Mouse (Mus musculus) CD4-positive, CD25-positive, alpha-beta regulatory T cell, adult 4 months (primary cell): ENCODE results near the gene Mup20. TPM values are rescaled to one million over a fixed set of nuclear protein-coding genes. Genes with fewer than 3 reads are reported as not detected.
"Not testable (repeated sequence)": the region's sequence is repeated elsewhere in the genome, so short reads cannot be mapped to it uniquely, and the experiment has no call there.

ENCODE experiments used
- ATAC-seq: one replicate; pipeline ENCODE4 v1.8.0; 2017
- polyA plus RNA-seq, 2 experiments: library from polyadenylated mRNA; unstranded; fragments of 100-300 nt; shearing (Covaris generic); gene quantifications; one replicate each; pipeline ENCODE4 v1.2.1; 2017

Gene Mup20
- not detected for polyA plus RNA-seq

- ATAC-seq = not testable (repeated sequence)
Measured at GRCm38 (mm10) chr4:62054058-62054457, at the start of gene Mup20. TSS of gene Mup20 (minus strand) at chr4:62054158.

- ATAC-seq = not testable (repeated sequence)
Measured at GRCm38 (mm10) chr4:62103366-62103765, 49.4 kb upstream of the Mup20 start.

GRCm38 (mm10) chr4:62087953-62088352 lies 34.0 kb upstream of the Mup20 start:
- no peak for ATAC-seq

- ATAC-seq = no peak
Measured at GRCm38 (mm10) chr4:62087241-62087640, 33.3 kb upstream of the Mup20 start, which contains the start of gene Mup3. TSS of gene Mup3 (minus strand) at chr4:62087342.

GRCm38 (mm10) chr4:62082755-62083154 lies 28.8 kb upstream of the Mup20 start:
- no peak for ATAC-seq

- no peak for ATAC-seq
Measured at GRCm38 (mm10) chr4:62075126-62075525, 21.2 kb upstream of the Mup20 start.

- ATAC-seq = not testable (repeated sequence)
Measured at GRCm38 (mm10) chr4:62054780-62055179, 822 bp upstream of the Mup20 start.

- ATAC-seq = no peak
Measured at GRCm38 (mm10) chr4:62026281-62026680, 27.7 kb downstream of the Mup20 start.

GRCm38 (mm10) chr4:62024256-62024959 lies 29.6 kb downstream of the Mup20 start:
- no peak for ATAC-seq

- ATAC-seq = no peak
Measured at GRCm38 (mm10) chr4:62023646-62024045, 30.3 kb downstream of the Mup20 start.

- no peak for ATAC-seq
Measured at GRCm38 (mm10) chr4:62023120-62023519, 30.8 kb downstream of the Mup20 start.

GRCm38 (mm10) chr4:62020511-62020910 lies 33.4 kb downstream of the Mup20 start:
- not testable (repeated sequence) for ATAC-seq

Other genes with a start within 250 kb of the Mup20 start
- not detected for gene Mup5, start 218.9 kb downstream of the Mup20 start, polyA plus RNA-seq
- gene Mup3, start 33.2 kb upstream of the Mup20 start, polyA plus RNA-seq = not detected
- gene Mup21, start 96.7 kb upstream of the Mup20 start, polyA plus RNA-seq = not detected
- gene Zfp37, start 176.9 kb upstream of the Mup20 start, polyA plus RNA-seq = under 1 TPM in 1 of 2 experiments, not detected in 1; 0.58 TPM
- 10 to 100 TPM; 11.1 to 16.4 TPM for gene Slc31a2, start 208.4 kb upstream of the Mup20 start, polyA plus RNA-seq